Mouse (Mus musculus): ENCODE results near the gene Tchp. TPM values are rescaled to one million over a fixed set of nuclear protein-coding genes. Genes with fewer than 3 reads are reported as not detected.

Tchp gene
- polyA plus RNA-seq, 1 experiment from 2014 or later: 16.5 TPM

GRCm38 (mm10) chr5:114721969-114722368 lies 14.4 kb downstream of the Tchp start:
- no peaks in the 10 kb centered on the region for H3K27me3 ChIP-seq
- no peak overlapping the region for H3K4me3 ChIP-seq (replicated peaks)
- H3K27ac ChIP-seq: peak overlapping the region; percentile 89
- no peak overlapping the region for H3K9ac ChIP-seq
- WGBS: 95% methylated on average over 10 of the region's 10 CpGs
- peaks cover 40% of the 10 kb centered on the region for H3K4me1 ChIP-seq
- peaks cover 67% of the 10 kb centered on the region for H3K36me3 ChIP-seq
- no peak for ATAC-seq (replicated peaks; ENCODE audit: low FRiP score)
- no peak overlapping the region for H3K4me2 ChIP-seq
- H3K9me3 ChIP-seq (replicated peaks): 0 out of 2 replicates have a peak, but pooled peaks cover 4% of the 10 kb centered on the region

- ATAC-seq (replicated peaks; ENCODE audit: low FRiP score): no peak
- Histone ChIP-seq H3K4me3 (replicated peaks) (no peak overlapping the region), H3K9me3 (replicated peaks) (0 out of 2 replicates have a peak, but pooled peaks cover 4% of the 10 kb centered on the region), H3K36me3 (peaks cover 65% of the 10 kb centered on the region), H3K27me3 (no peaks in the 10 kb centered on the region), H3K4me1 (peaks cover 40% of the 10 kb centered on the region), H3K4me2 (no peak overlapping the region), H3K27ac (no peak overlapping the region), H3K9ac (no peak overlapping the region)
- WGBS: 91% methylated on average over 13 of the region's 13 CpGs
Observed at GRCm38 (mm10) chr5:114722846-114723245, 15.3 kb downstream of the Tchp start.

GRCm38 (mm10) chr5:114728160-114728559 lies 20.6 kb downstream of the Tchp start:
- Histone ChIP-seq H3K4me2 (no peak overlapping the region), H3K9ac (no peak overlapping the region), H3K4me1 (peaks cover 15% of the 10 kb centered on the region), H3K36me3 (peaks cover 67% of the 10 kb centered on the region), H3K4me3 (replicated peaks) (no peak overlapping the region), H3K27ac (no peak overlapping the region), H3K27me3 (no peaks in the 10 kb centered on the region), H3K9me3 (replicated peaks) (0 out of 2 replicates have a peak, but pooled peaks cover 4% of the 10 kb centered on the region)
- WGBS: 83% methylated on average over 10 of the region's 10 CpGs
- no peak for ATAC-seq (replicated peaks; ENCODE audit: low FRiP score)

- Histone ChIP-seq H3K9me3 (replicated peaks) (no peaks in the 10 kb centered on the region), H3K27me3 (no peaks in the 10 kb centered on the region), H3K4me1 (peaks cover 14% of the 10 kb centered on the region), H3K4me2 (no peak overlapping the region), H3K9ac (no peak overlapping the region), H3K27ac (no peak overlapping the region), H3K4me3 (replicated peaks) (no peak overlapping the region), H3K36me3 (peaks cover 76% of the 10 kb centered on the region)
- WGBS: 45% methylated on average over 10 of the region's 10 CpGs
- ATAC-seq (replicated peaks; ENCODE audit: low FRiP score): peak; percentile 54; the same call in 1 of the 2 replicates
Observed at GRCm38 (mm10) chr5:114730129-114730528, 22.6 kb downstream of the Tchp start.

GRCm38 (mm10) chr5:114731498-114731897 lies 23.9 kb downstream of the Tchp start:
- H3K4me1 ChIP-seq: peaks cover 11% of the 10 kb centered on the region; the same call in 1 of the 2 replicates
- H3K4me2 ChIP-seq: no peak overlapping the region
- H3K9ac ChIP-seq: no peak overlapping the region
- ATAC-seq (replicated peaks; ENCODE audit: low FRiP score): no peak
- no peaks in the 10 kb centered on the region for H3K27me3 ChIP-seq
- no peaks in the 10 kb centered on the region for H3K9me3 ChIP-seq (replicated peaks)
- no peak overlapping the region for H3K4me3 ChIP-seq (replicated peaks)
- 48% methylated on average over 6 of the region's 6 CpGs for WGBS
- H3K27ac ChIP-seq: no peak overlapping the region
- H3K36me3 ChIP-seq: peaks cover 89% of the 10 kb centered on the region

- 93% methylated on average over 15 of the region's 15 CpGs for WGBS
- H3K27me3 ChIP-seq: no peaks in the 10 kb centered on the region
- peaks cover 11% of the 10 kb centered on the region; the same call in 1 of the 2 replicates for H3K4me1 ChIP-seq
- no peaks in the 10 kb centered on the region for H3K9me3 ChIP-seq (replicated peaks)
- no peak overlapping the region for H3K27ac ChIP-seq
- peaks cover 93% of the 10 kb centered on the region for H3K36me3 ChIP-seq
- no peak overlapping the region for H3K9ac ChIP-seq
- no peak overlapping the region for H3K4me2 ChIP-seq
- H3K4me3 ChIP-seq (replicated peaks): no peak overlapping the region
- ATAC-seq (replicated peaks; ENCODE audit: low FRiP score): no peak
Observed at GRCm38 (mm10) chr5:114731969-114732368, 24.4 kb downstream of the Tchp start.

GRCm38 (mm10) chr5:114733606-114734005 lies 26.0 kb downstream of the Tchp start:
- Histone ChIP-seq H3K27ac (no peak overlapping the region), H3K36me3 (peaks cover 97% of the 10 kb centered on the region)

GRCm38 (mm10) chr5:114737090-114737887 lies 29.7 kb downstream of the Tchp start:
- ATAC-seq (replicated peaks; ENCODE audit: low FRiP score): 0 out of 2 replicates have a peak, but pooled peaks have one; percentile 19
- peaks cover 92% of the 10 kb centered on the region for H3K36me3 ChIP-seq
- no peaks in the 10 kb centered on the region for H3K9me3 ChIP-seq (replicated peaks)
- H3K9ac ChIP-seq: no peak overlapping the region
- WGBS: 65% methylated on average over 21 of the region's 21 CpGs
- H3K27me3 ChIP-seq: no peaks in the 10 kb centered on the region
- H3K4me1 ChIP-seq: peaks cover 13% of the 10 kb centered on the region
- no peak overlapping the region for H3K4me3 ChIP-seq (replicated peaks)
- H3K27ac ChIP-seq: no peak overlapping the region
- no peak overlapping the region for H3K4me2 ChIP-seq

More at GRCm38 (mm10) chr5:114733606-114734005, 26.0 kb downstream of the Tchp start:
- Histone ChIP-seq H3K9ac (no peak overlapping the region), H3K27me3 (no peaks in the 10 kb centered on the region), H3K9me3 (replicated peaks) (no peaks in the 10 kb centered on the region), H3K4me1 (peaks cover 17% of the 10 kb centered on the region), H3K4me3 (replicated peaks) (no peak overlapping the region), H3K4me2 (no peak overlapping the region)
- no peak for ATAC-seq (replicated peaks; ENCODE audit: low FRiP score)
- WGBS: 84% methylated on average over 15 of the region's 15 CpGs

- peaks cover 13% of the 10 kb centered on the region for H3K4me1 ChIP-seq
- peak; percentile 55 for ATAC-seq (replicated peaks; ENCODE audit: low FRiP score)
- H3K36me3 ChIP-seq: peaks cover 92% of the 10 kb centered on the region
- 75% methylated on average over 12 of the region's 12 CpGs for WGBS
- peak overlapping the region; percentile 24 for H3K27ac ChIP-seq
- no peaks in the 10 kb centered on the region for H3K27me3 ChIP-seq
- H3K4me2 ChIP-seq: no peak overlapping the region
- no peak overlapping the region for H3K9ac ChIP-seq
- H3K9me3 ChIP-seq (replicated peaks): no peaks in the 10 kb centered on the region
- no peak overlapping the region for H3K4me3 ChIP-seq (replicated peaks)
Observed at GRCm38 (mm10) chr5:114738707-114739241, 31.2 kb downstream of the Tchp start.

GRCm38 (mm10) chr5:114740595-114740994 lies 33.0 kb downstream of the Tchp start:
- H3K36me3 ChIP-seq: peaks cover 94% of the 10 kb centered on the region
- no peak overlapping the region for H3K9ac ChIP-seq
- ATAC-seq (replicated peaks; ENCODE audit: low FRiP score): no peak
- H3K27ac ChIP-seq: no peak overlapping the region
- no peaks in the 10 kb centered on the region for H3K9me3 ChIP-seq (replicated peaks)
- peaks cover 13% of the 10 kb centered on the region for H3K4me1 ChIP-seq
- H3K4me3 ChIP-seq (replicated peaks): no peak overlapping the region
- no peaks in the 10 kb centered on the region for H3K27me3 ChIP-seq
- no peak overlapping the region for H3K4me2 ChIP-seq
- 67% methylated on average over 4 of the region's 4 CpGs for WGBS

- H3K9ac ChIP-seq: no peak overlapping the region
- H3K9me3 ChIP-seq (replicated peaks): no peaks in the 10 kb centered on the region
- peaks cover 10% of the 10 kb centered on the region for H3K4me1 ChIP-seq
- no peaks in the 10 kb centered on the region for H3K27me3 ChIP-seq
- H3K4me3 ChIP-seq (replicated peaks): no peak overlapping the region
- ATAC-seq (replicated peaks; ENCODE audit: low FRiP score): no peak
- peaks cover 93% of the 10 kb centered on the region for H3K36me3 ChIP-seq
- H3K27ac ChIP-seq: no peak overlapping the region
- WGBS: 91% methylated on average over 10 of the region's 10 CpGs
- H3K4me2 ChIP-seq: no peak overlapping the region
Observed at GRCm38 (mm10) chr5:114742572-114742971, 35.0 kb downstream of the Tchp start.

- ATAC-seq (replicated peaks; ENCODE audit: low FRiP score): no peak
- H3K36me3 ChIP-seq: peaks cover 93% of the 10 kb centered on the region
- 93% methylated on average over 13 of the region's 13 CpGs for WGBS
Observed at GRCm38 (mm10) chr5:114742998-114743696, 35.6 kb downstream of the Tchp start.

More at GRCm38 (mm10) chr5:114742998-114743696, 35.6 kb downstream of the Tchp start:
- H3K9me3 ChIP-seq (replicated peaks): no peaks in the 10 kb centered on the region
- peaks cover 10% of the 10 kb centered on the region for H3K4me1 ChIP-seq
- no peak overlapping the region for H3K4me2 ChIP-seq
- H3K27ac ChIP-seq: no peak overlapping the region
- no peaks in the 10 kb centered on the region for H3K27me3 ChIP-seq
- no peak overlapping the region for H3K9ac ChIP-seq
- H3K4me3 ChIP-seq (replicated peaks): no peak overlapping the region

Measured in kidney, embryonic 15.5 days (tissue).